Mouse (Mus musculus): ENCODE measurements around the gene Hspd1.

Gene Hspd1

GRCm38 (mm10) chr1:55087932-55088610 is at the start of gene Hspd1, which contains the start of gene Hspe1:
Gene Hspd1, minus strand, starts transcription at chr1:55088243.
Gene Hspe1, plus strand, starts transcription at chr1:55088132.
- in situ Hi-C loops (cut with MboI): loop anchor here (5.0 kb wide), 1 partner anchor 34 kb away; no protein-coding TSS in a partner anchor

- in situ Hi-C loops (cut with MboI): no loop called here
Measured at GRCm38 (mm10) chr1:55135846-55136245, 47.8 kb upstream of the Hspd1 start.

GRCm38 (mm10) chr1:55134301-55134700 is 46.3 kb upstream of the Hspd1 start:
- in situ Hi-C loops (cut with MboI): no loop called here

- in situ Hi-C loops (cut with MboI): no loop called here
Measured at GRCm38 (mm10) chr1:55133173-55133572, 45.1 kb upstream of the Hspd1 start.

GRCm38 (mm10) chr1:55132308-55132707 is 44.3 kb upstream of the Hspd1 start:
- in situ Hi-C loops (cut with MboI): no loop called here

- in situ Hi-C loops (cut with MboI): no loop called here
Measured at GRCm38 (mm10) chr1:55131424-55132014, 43.5 kb upstream of the Hspd1 start.

- in situ Hi-C loops (cut with MboI): no loop called here
Measured at GRCm38 (mm10) chr1:55130943-55131401, 42.9 kb upstream of the Hspd1 start, which contains the start of gene Mob4. Gene Mob4, plus strand, starts transcription at chr1:55131231.

- in situ Hi-C loops (cut with MboI): no loop called here
Measured at GRCm38 (mm10) chr1:55130190-55130916, 42.3 kb upstream of the Hspd1 start.

GRCm38 (mm10) chr1:55129716-55130115 is 41.7 kb upstream of the Hspd1 start:
- in situ Hi-C loops (cut with MboI): no loop called here

GRCm38 (mm10) chr1:55124136-55124535 is 36.1 kb upstream of the Hspd1 start:
- in situ Hi-C loops (cut with MboI): loop anchor here (5.0 kb wide), 1 partner anchor 37 kb away; the partner anchor contains the start of genes Hspd1 and Hspe1

- in situ Hi-C loops (cut with MboI): loop anchor here (5.0 kb wide), 1 partner anchor 36 kb away; the partner anchor contains the start of genes Hspd1 and Hspe1
Measured at GRCm38 (mm10) chr1:55123561-55123960, 35.5 kb upstream of the Hspd1 start.

- in situ Hi-C loops (cut with MboI): loop anchor here (5.0 kb wide), 1 partner anchor 36 kb away; the partner anchor contains the start of genes Hspd1 and Hspe1
Measured at GRCm38 (mm10) chr1:55123046-55123445, 35.0 kb upstream of the Hspd1 start.

- in situ Hi-C loops (cut with MboI): no loop called here
Measured at GRCm38 (mm10) chr1:55109066-55109766, 21.2 kb upstream of the Hspd1 start.

GRCm38 (mm10) chr1:55108473-55108872 is 20.4 kb upstream of the Hspd1 start:
- in situ Hi-C loops (cut with MboI): no loop called here

GRCm38 (mm10) chr1:55107644-55108043 is 19.6 kb upstream of the Hspd1 start:
- in situ Hi-C loops (cut with MboI): no loop called here

- in situ Hi-C loops (cut with MboI): no loop called here
Measured at GRCm38 (mm10) chr1:55106919-55107585, 19.0 kb upstream of the Hspd1 start.

- in situ Hi-C loops (cut with MboI): no loop called here
Measured at GRCm38 (mm10) chr1:55092469-55092868, 4.4 kb upstream of the Hspd1 start.

- in situ Hi-C loops (cut with MboI): no loop called here
Measured at GRCm38 (mm10) chr1:55092056-55092455, 4.0 kb upstream of the Hspd1 start.

- in situ Hi-C loops (cut with MboI): loop anchor here (5.0 kb wide), 1 partner anchor 33 kb away; no protein-coding TSS in a partner anchor
Measured at GRCm38 (mm10) chr1:55089498-55090064, 1.5 kb upstream of the Hspd1 start.
